Mouse (Mus musculus) CD4-positive, CD25-positive, alpha-beta regulatory T cell, adult 9 weeks (primary cell): ENCODE results near the gene L3hypdh. TPM values are rescaled to one million over a fixed set of nuclear protein-coding genes. Genes with fewer than 3 reads are reported as not detected.

Experiments used
- polyA plus RNA-seq: library from polyadenylated mRNA; unstranded; fragments of 100-300 nt; shearing (Covaris generic); gene quantifications from one replicate; pipeline ENCODE4 v1.2.1, GENCODE M21; 2017

Gene L3hypdh
- 0.25 TPM for polyA plus RNA-seq

DNA sequence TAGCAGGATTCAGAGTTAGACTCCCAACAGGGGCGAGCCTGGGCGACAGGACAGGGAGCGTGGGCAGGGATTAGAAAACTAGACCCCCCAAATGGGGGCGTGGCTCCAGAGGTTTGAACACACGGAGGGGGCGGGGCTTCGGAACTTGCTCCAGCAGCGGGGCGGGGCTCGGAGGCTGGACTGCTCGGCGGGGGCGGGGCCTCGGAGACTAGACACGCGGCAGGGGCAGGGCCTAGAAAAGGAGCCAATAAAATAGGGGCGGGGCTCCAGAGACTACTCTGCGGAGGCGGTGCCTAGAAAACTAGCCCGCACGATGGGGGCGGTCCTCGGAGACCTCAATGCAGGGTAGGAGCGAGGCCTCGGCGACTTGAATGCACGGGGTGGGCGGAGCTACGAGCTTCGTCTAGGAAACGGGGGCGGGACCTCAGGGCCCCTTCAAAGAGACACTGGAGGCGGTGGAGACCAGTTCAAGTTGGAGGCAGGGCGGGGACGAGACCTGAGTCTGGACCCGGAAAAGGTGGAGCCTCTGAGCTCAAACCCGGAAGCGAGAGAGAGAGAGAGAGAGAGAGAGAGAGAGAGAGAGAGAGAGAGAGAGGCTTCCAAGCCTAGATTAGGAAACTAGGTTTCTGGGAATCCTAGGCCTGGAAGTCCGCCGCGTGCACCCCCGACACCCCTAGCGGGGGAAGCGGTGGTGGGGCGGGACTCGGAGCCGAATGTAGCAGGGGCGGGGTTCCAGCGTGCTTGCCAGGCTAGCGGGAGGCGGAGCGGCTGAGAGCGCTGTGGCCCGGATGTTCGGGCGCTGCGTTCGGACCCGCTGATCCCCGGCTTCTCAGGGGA is at the start of gene L3hypdh, which contains the start of gene Jkamp:
L3hypdh (minus strand) TSS at position 111 of the 837 bp plus-strand sequence.
Jkamp (plus strand) TSS at position 261 of the 837 bp plus-strand sequence.

DNA sequence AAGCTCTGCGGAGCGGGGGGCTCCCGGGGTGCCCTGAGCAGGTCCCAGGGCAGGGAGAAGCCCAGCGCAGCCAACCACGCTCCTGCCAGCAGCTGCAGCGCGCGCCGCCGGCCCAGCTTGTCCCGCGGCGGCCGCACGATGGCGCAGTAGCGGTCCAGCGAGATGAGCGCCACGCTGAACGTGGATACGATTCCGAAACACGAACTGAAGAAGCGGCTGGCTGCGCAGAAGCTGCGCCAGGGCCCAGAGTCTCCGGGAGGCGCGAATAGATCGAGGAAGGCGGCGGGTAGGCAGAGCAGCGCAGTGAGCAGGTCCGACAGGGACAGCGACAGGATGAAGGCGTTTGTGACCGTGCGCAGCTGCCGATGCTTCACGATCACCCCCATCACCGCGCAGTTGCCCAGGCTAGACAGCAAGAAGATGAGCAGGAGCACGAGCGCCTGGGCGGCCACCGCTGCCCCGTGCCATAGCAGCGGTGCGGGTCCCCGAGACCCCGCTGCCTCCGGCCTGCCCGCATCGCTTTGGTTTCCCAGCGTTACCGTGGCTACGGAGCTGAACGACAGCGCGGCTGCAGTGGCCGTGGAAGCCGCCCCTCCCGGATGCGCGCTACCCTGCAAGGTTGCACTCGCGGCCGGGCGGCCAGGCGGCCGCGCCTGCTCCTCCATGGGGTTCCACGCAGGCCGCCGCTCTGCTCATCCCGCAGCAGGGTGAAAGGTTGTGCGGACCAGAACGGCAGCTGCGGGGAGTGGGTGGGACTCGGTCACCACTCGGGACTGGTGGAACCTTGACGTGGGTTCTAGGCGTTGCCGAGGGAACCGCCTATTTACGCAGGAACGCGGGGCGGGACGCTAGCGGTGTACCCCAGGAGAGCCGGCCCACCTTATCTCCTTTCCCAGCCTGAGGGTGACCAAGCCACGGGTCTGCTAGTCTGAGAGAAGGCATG is 14.6 kb downstream of the L3hypdh start, which contains the start of gene Gpr135:
Gpr135 (minus strand) TSS at position 799 of the 943 bp plus-strand sequence.

Other genes with a start within 250 kb of the L3hypdh start
- not detected for gene Gpr135, start 14.3 kb downstream of the L3hypdh start, polyA plus RNA-seq
- 45.8 TPM for gene Jkamp, start 150 bp upstream of the L3hypdh start, polyA plus RNA-seq
- not detected for gene Ccdc175, start 99.6 kb upstream of the L3hypdh start, polyA plus RNA-seq